Mouse (Mus musculus) E14TG2a.4 (cell line): ENCODE data around the gene Gdpd2.

Experiments used
- CTCF ChIP-seq: conservative IDR thresholded peaks from 2 replicates; pipeline ENCODE4 v1.5.1; 2014; ENCODE audit warnings: low read length
- POU5F1 ChIP-seq: IDR thresholded peaks from 2 replicates; pipeline ENCODE4 v1.6.1; 2014; ENCODE audit warnings: low read length, borderline replicate concordance

- TF ChIP-seq CTCF: no peak
- no peak for TF ChIP-seq POU5F1
Observed at GRCm38 (mm10) chrX:100778397-100778796, 48.7 kb downstream of the Gdpd2 start.
